Mouse (Mus musculus): ENCODE results near the gene Stambp.

GRCm38 (mm10) chr6:83541756-83542456, 30.6 kb downstream of the Stambp start:
- TF ChIP-seq USF1 (IDR thresholded peaks at IDR 0.05; ENCODE audit: low read depth) (no peak), MYOG (IDR thresholded peaks at IDR 0.05; ENCODE audit: control insufficient read depth in 1 of 3, insufficient read depth in 1 of 3, insufficient read length in 2 of 3, low read depth in 2 of 3) (no peak)

Data from myocyte (in vitro differentiated cells).